In genomic region chr11:118245130-118245529, GRCm38 (mm10) we compare ENCODE assay signal across 19 mouse cellular contexts. TPM values are rescaled to one million over a fixed set of nuclear protein-coding genes. Genes with fewer than 3 reads are reported as not detected.
DNase-seq lines count a peak whose midpoint lies in the region; ATAC-seq lines count a peak whose summit lies in the region.
"Had no signal": no experiment of that assay in that cellular context is flagged by ENCODE, and none has a peak within 500 bp of the region (broad histone marks: within the 10 kb centered on the region; RNA-seq: fewer than 3 reads in every experiment).

No protein-coding gene starts in this region.

- peak; percentile 48 for DNase-seq in thymus, postnatal 14 days
- no peak for DNase-seq in thymus, adult 18-20 months
- no peak for DNase-seq in left cerebral cortex, postnatal 14 days (ENCODE audit: low spot score in 2 of 2)
- DNase-seq: adrenal gland, postnatal 10 days; cerebellum, adult 18-20 months; gastrocnemius, adult 2 months; kidney, adult 11 months; kidney, postnatal 10 days; left cerebral cortex, postnatal 4 days had no signal

- 93% methylated on average over 2 of the region's 2 CpGs for WGBS in heart, embryonic 13.5 days
- 87% methylated on average over 2 of the region's 2 CpGs for WGBS in heart, embryonic 11.5 days (ENCODE audit: insufficient replicate concordance)

- H3K27me3 ChIP-seq in heart, embryonic 13.5 days (replicated peaks) = no peaks in the 10 kb centered on the region
- H3K27me3 ChIP-seq in heart, embryonic 11.5 days (ENCODE audit: control insufficient read depth, insufficient read depth, low read length) = no peaks in the 10 kb centered on the region
- H3K27me3 ChIP-seq: embryonic facial prominence, embryonic 12.5 days; hindbrain, embryonic 13.5 days; lung, embryonic 15.5 days had no signal

- no peak overlapping the region for H3K4me2 ChIP-seq in heart, embryonic 13.5 days
- H3K4me2 ChIP-seq in heart, embryonic 11.5 days = no peak overlapping the region
- H3K4me2 ChIP-seq: embryonic facial prominence, embryonic 12.5 days; hindbrain, embryonic 13.5 days; liver, embryonic 11.5 days; lung, embryonic 15.5 days had no signal

- H3K9me3 ChIP-seq in heart, embryonic 13.5 days = no peaks in the 10 kb centered on the region
- H3K9me3 ChIP-seq in heart, embryonic 11.5 days (replicated peaks; ENCODE audit: control insufficient read depth, low read length) = no peaks in the 10 kb centered on the region
- H3K9me3 ChIP-seq: embryonic facial prominence, embryonic 12.5 days; hindbrain, embryonic 13.5 days; lung, embryonic 15.5 days had no signal

- intact Hi-C loops in left cerebral cortex, postnatal 14 days (cut with DNase I) = no loop called here

- no peaks in the 10 kb centered on the region for H3K36me3 ChIP-seq in heart, embryonic 13.5 days
- no peaks in the 10 kb centered on the region for H3K36me3 ChIP-seq in heart, embryonic 11.5 days (ENCODE audit: control insufficient read depth, insufficient read depth, low read length)
- H3K36me3 ChIP-seq: embryonic facial prominence, embryonic 12.5 days; hindbrain, embryonic 13.5 days; lung, embryonic 15.5 days had no signal

- ATAC-seq in heart, embryonic 13.5 days (ENCODE audit: extremely low read depth, insufficient number of reproducible peaks, low FRiP score, low TSS enrichment) = no peak
- no peak for ATAC-seq in heart, embryonic 11.5 days (replicated peaks; ENCODE audit: insufficient number of reproducible peaks, low FRiP score, low TSS enrichment)
- ATAC-seq in inflammation-experienced regulatory T-cells, adult 6 months = peak; percentile 50
- no peak for ATAC-seq in megakaryocyte, adult 5-6 weeks (ENCODE audit: poor library complexity, severe bottlenecking)
- ATAC-seq: midbrain, embryonic 16.5 days had no signal

- H3K27ac ChIP-seq in heart, embryonic 13.5 days (replicated peaks) = no peak overlapping the region
- no peak overlapping the region for H3K27ac ChIP-seq in heart, embryonic 11.5 days (ENCODE audit: low read depth, low read length)
- H3K27ac ChIP-seq: embryonic facial prominence, embryonic 12.5 days; gastrocnemius, adult 2 months; hindbrain, embryonic 13.5 days; layer of hippocampus, adult 2 months; lung, embryonic 15.5 days had no signal

- 0 out of 2 replicates have a peak overlapping the region, but pooled peaks have one; percentile 3 for H3K9ac ChIP-seq in heart, embryonic 13.5 days
- no peak overlapping the region for H3K9ac ChIP-seq in heart, embryonic 11.5 days (ENCODE audit: low read depth, low read length)
- H3K9ac ChIP-seq: embryonic facial prominence, embryonic 12.5 days; hindbrain, embryonic 13.5 days; lung, embryonic 15.5 days had no signal

- no peak overlapping the region for H3K4me3 ChIP-seq in heart, embryonic 13.5 days
- H3K4me3 ChIP-seq in heart, embryonic 11.5 days (ENCODE audit: low read depth, low read length) = no peak overlapping the region
- H3K4me3 ChIP-seq: embryonic facial prominence, embryonic 12.5 days; gastrocnemius, adult 2 months; hindbrain, embryonic 13.5 days; layer of hippocampus, adult 2 months; lung, embryonic 15.5 days had no signal

- peaks cover 63% of the 10 kb centered on the region for H3K4me1 ChIP-seq in heart, embryonic 13.5 days
- peaks cover 36% of the 10 kb centered on the region for H3K4me1 ChIP-seq in heart, embryonic 11.5 days (ENCODE audit: control insufficient read depth, insufficient read depth, low read length)

RNA-seq across cellular contexts. Expression of gene Cyth1, which starts 3.3 kb away (rescaled TPM):
- polyA plus RNA-seq in heart, embryonic 13.5 days (2015; fragmentation: Nextera tagmentation; extraction: Ambion mirVana) = 14.9 and 15.9 TPM in 2 replicates
- 10.6 and 12.7 TPM in 2 replicates for polyA plus RNA-seq in heart, embryonic 11.5 days (2014; fragmentation: Nextera tagmentation; extraction: Ambion mirVana)
- 10 to 100 TPM; 33.8 to 51.6 (median 41.7) TPM for polyA plus RNA-seq in inflammation-experienced regulatory T-cells, adult 6 months (2017; shearing (Covaris generic))
- 15.9 and 21.9 TPM in 2 replicates for total RNA-seq in megakaryocyte, adult 5-6 weeks (2015)
- 84.3 and 87.5 TPM in 2 replicates for total RNA-seq in megakaryocyte, adult 5-6 weeks (2017)
- 10 to 100 TPM; 62.5 to 71.8 TPM for total RNA-seq in left cerebral cortex, postnatal 14 days (2021)

RNA-seq across cellular contexts. Expression of gene Usp36, which starts 44.9 kb away (rescaled TPM):
- polyA plus RNA-seq in heart, embryonic 13.5 days (2015; fragmentation: Nextera tagmentation; extraction: Ambion mirVana) = 12.8 and 13.4 TPM in 2 replicates
- 10.7 and 11.1 TPM in 2 replicates for polyA plus RNA-seq in heart, embryonic 11.5 days (2014; fragmentation: Nextera tagmentation; extraction: Ambion mirVana)
- polyA plus RNA-seq in inflammation-experienced regulatory T-cells, adult 6 months (2017; shearing (Covaris generic)) = 10 to 100 TPM; 14.3 to 24.4 (median 22.5) TPM
- total RNA-seq in megakaryocyte, adult 5-6 weeks (2015) = 4.4 and 8.4 TPM in 2 replicates
- total RNA-seq in megakaryocyte, adult 5-6 weeks (2017) = 4.9 and 6.5 TPM in 2 replicates
- 10 to 100 TPM; 24.8 to 26.3 TPM for total RNA-seq in left cerebral cortex, postnatal 14 days (2021)
